Mouse (Mus musculus): Measurements from ENCODE around the gene Cxcr5. TPM values are rescaled to one million over a fixed set of nuclear protein-coding genes. Genes with fewer than 3 reads are reported as not detected.

Cxcr5 gene
- total RNA-seq, 2 experiments from 2014 or later, result not detected

DNA sequence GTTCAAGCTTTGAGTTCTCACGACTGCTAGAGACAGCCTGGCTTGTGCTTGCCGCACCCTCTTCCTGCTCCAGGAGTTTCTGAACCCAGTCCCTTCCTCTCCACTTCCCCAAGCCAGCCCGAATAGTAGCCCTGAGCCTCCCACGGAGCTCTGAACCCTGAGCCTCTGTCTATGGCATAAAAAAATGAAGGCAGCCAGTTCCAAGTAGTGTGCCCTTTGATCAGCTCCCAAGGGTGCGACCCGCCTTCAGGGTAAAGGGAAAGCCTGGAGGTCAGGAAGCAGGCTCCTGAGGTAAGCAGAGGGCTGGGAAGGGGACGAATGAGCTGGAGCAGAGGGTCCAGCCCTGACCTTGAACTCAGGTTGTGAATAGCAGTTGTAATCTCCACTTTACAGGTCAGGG, 93.5 kb downstream of the Cxcr5 start:
- DNase-seq (ENCODE audit: low spot score in 2 of 2), result no peak
- intact Hi-C loops (cut with DNase I), result no loop called here

DNA sequence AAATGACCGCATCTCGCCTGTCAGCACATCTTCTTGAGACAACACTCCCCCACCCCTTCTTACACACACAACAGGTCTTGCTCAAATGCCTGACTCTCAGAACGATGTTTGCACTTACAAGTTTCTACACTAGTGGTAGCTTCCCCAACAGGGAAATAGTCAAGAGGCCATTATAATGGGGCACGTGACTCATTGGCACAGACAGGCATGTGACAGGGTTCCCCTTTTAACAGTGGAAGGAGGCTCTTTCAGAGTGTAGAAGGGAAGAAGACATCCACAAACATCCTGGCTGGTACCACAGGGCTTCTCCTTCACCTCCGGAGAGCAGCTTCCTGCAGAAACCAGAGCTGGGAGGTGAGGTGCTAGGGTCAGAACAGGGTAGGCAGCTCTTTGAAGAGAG, 99.7 kb downstream of the Cxcr5 start:
- DNase-seq (ENCODE audit: low spot score in 2 of 2), result no peak
- intact Hi-C loops (cut with DNase I), result no loop called here

Other genes with a start within 250 kb of the Cxcr5 start
- 100 to 1,000 TPM; 177 to 213 TPM for gene C2cd2l, start 241.6 kb downstream of the Cxcr5 start, total RNA-seq (2021)
- 10 to 100 TPM; 14.8 to 14.9 TPM for gene Dpagt1, start 235.9 kb downstream of the Cxcr5 start, total RNA-seq (2021)
- 10 to 100 TPM; 59.8 to 66.2 TPM for gene H2afx, start 227.2 kb downstream of the Cxcr5 start, total RNA-seq (2021)
- gene Hmbs, start 217.6 kb downstream of the Cxcr5 start, total RNA-seq (2021), result 10 to 100 TPM; 18.3 to 20.2 TPM
- gene Vps11, start 200.2 kb downstream of the Cxcr5 start, total RNA-seq (2021), result 10 to 100 TPM; 44.2 to 44.6 TPM
- 100 to 1,000 TPM; 100 to 101 TPM for gene Hyou1, start 182.4 kb downstream of the Cxcr5 start, total RNA-seq (2021)
- 10 to 100 TPM; 35.8 to 45.1 TPM for gene Slc37a4, start 165.0 kb downstream of the Cxcr5 start, total RNA-seq (2021)
- 100 to 1,000 TPM; 572 to 612 TPM for gene Rps25, start 154.7 kb downstream of the Cxcr5 start, total RNA-seq (2021)
- gene Trappc4, start 154.3 kb downstream of the Cxcr5 start, total RNA-seq (2021), result 10 to 100 TPM; 68.5 to 74.8 TPM
- gene Ccdc84, start 143.3 kb downstream of the Cxcr5 start, total RNA-seq (2021), result 10 to 100 TPM; 16.2 to 21.2 TPM
- gene Foxr1, start 120.7 kb downstream of the Cxcr5 start, total RNA-seq (2021), result not detected
- not detected for gene Upk2, start 106.9 kb downstream of the Cxcr5 start, total RNA-seq (2021)
- 10 to 100 TPM; 76.2 to 84.8 TPM for gene Bcl9l, start 79.1 kb downstream of the Cxcr5 start, total RNA-seq (2021)
- 100 to 1,000 TPM; 110 to 112 TPM for gene Ddx6, start 43.0 kb upstream of the Cxcr5 start, total RNA-seq (2021)
- gene Treh, start 111.4 kb upstream of the Cxcr5 start, total RNA-seq (2021), result not detected
- 10 to 100 TPM; 62.4 to 65.7 TPM for gene Phldb1, start 173.3 kb upstream of the Cxcr5 start, total RNA-seq (2021)
- 10 to 100 TPM; 91.2 to 97.7 TPM for gene Arcn1, start 206.0 kb upstream of the Cxcr5 start, total RNA-seq (2021)
- 10 to 100 TPM; 68.2 to 85.5 TPM for gene Ift46, start 206.0 kb upstream of the Cxcr5 start, total RNA-seq (2021)
- gene Tmem25, start 237.4 kb upstream of the Cxcr5 start, total RNA-seq (2021), result 10 to 100 TPM; 36.5 to 41.3 TPM
- 1 to 10 TPM in 1 of 2 experiments, under 1 TPM in 1; 0.78 to 1.4 TPM for gene Ttc36, start 241.2 kb upstream of the Cxcr5 start, total RNA-seq (2021)

Measured in left cerebral cortex, postnatal 14 days (tissue).